Mouse (Mus musculus) embryonic facial prominence, embryonic 13.5 days (tissue): ENCODE measurements around the gene H2al1a. TPM values are rescaled to one million over a fixed set of nuclear protein-coding genes. Genes with fewer than 3 reads are reported as not detected.
"Not testable (repeated sequence)": the region's sequence is repeated elsewhere in the genome, so short reads cannot be mapped to it uniquely, and the experiment has no call there.

Source experiments
- ATAC-seq: fragments of 200-750 bp; cut with Nextera tagmentation; 2 replicates; pipeline ENCODE4 v1.8.0; 2017; ENCODE audit warnings: low read depth; ENCODE audit not compliant: insufficient number of reproducible peaks, insufficient read depth, low FRiP score, low TSS enrichment
- H3K27ac ChIP-seq: fragments of 300-500 bp; sonication (generic); 2 replicates; pipeline ENCODE4 v1.5.1; 2015; ENCODE audit warnings: moderate library complexity, mild to moderate bottlenecking, inconsistent platforms
- H3K27me3 ChIP-seq: fragments of 300-500 bp; sonication (generic); 2 replicates; pipeline ENCODE4 v1.6.1; 2015; ENCODE audit warnings: mild to moderate bottlenecking, inconsistent platforms
- H3K36me3 ChIP-seq: fragments of 300-500 bp; sonication (generic); 2 replicates; pipeline ENCODE4 v1.6.1; 2015; ENCODE audit warnings: mild to moderate bottlenecking, inconsistent platforms
- H3K4me1 ChIP-seq: fragments of 300-500 bp; sonication (generic); 2 replicates; pipeline ENCODE4 v1.6.1; 2015; ENCODE audit warnings: inconsistent platforms
- H3K4me2 ChIP-seq: fragments of 300-500 bp; sonication (generic); 2 replicates; pipeline ENCODE4 v1.6.1; 2015; ENCODE audit warnings: moderate library complexity, mild to moderate bottlenecking, inconsistent platforms
- H3K4me3 ChIP-seq: fragments of 300-500 bp; sonication (generic); 2 replicates; pipeline ENCODE4 v1.5.1; 2015; ENCODE audit warnings: mild to moderate bottlenecking, inconsistent platforms
- H3K9ac ChIP-seq: fragments of 300-500 bp; sonication (generic); 2 replicates; pipeline ENCODE4 v1.6.1; 2015; ENCODE audit warnings: mild to moderate bottlenecking, inconsistent platforms
- H3K9me3 ChIP-seq: fragments of 300-500 bp; sonication (generic); 2 replicates; pipeline ENCODE4 v1.6.1; 2016; ENCODE audit warnings: inconsistent platforms
- WGBS: fragments of 180-500 bp; shearing (Covaris S2); methylation state at CpG from one replicate; pipeline ENCODE4 v1.1.7; 2015; ENCODE audit warnings: mixed read lengths; 5-methylcytosine and 5-hydroxymethylcytosine counted together
- polyA plus RNA-seq: library from polyadenylated mRNA; unstranded; fragments of >200 nt; fragmentation: Nextera tagmentation; extraction: Ambion mirVana; gene quantifications from 2 replicates; pipeline ENCODE4 v1.2.1, GENCODE M21; 2015

H2al1a gene
- polyA plus RNA-seq, 1 experiment from 2014 or later: not detected

DNA sequence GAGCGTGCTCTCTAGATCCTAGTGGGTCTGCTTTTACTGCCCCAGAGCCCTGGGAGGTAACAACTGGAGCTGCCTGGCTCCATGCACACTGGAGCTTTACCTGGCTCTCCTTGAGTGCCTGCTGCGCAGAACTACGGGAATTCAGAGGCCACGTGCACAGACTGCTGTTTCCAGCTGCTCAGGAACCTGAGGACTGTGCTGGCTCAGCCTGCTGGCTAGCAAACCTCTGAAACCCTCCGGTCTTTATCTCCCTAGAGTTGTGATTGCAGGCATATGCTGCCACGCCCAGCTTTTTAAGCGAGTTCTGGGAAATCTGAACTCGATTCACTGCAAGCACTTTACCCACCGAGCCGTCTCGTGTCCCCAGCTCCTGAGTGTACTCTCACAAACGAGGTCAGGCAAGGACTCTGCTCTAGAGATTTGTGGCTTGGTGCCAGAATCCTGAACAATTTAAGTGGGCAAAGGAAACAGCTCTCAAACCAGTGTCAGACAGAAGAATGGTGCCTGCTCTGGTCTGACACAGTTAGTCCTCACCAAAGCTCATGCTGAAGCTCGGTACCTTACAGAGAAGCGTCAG is 10.7 kb upstream of the H2al1a start:
- Histone ChIP-seq H3K9me3 (no peaks in the 10 kb centered on the region), H3K27ac (no peak overlapping the region), H3K4me2 (no peak overlapping the region), H3K36me3 (no peaks in the 10 kb centered on the region), H3K27me3 (peaks cover 49% of the 10 kb centered on the region), H3K4me1 (no peaks in the 10 kb centered on the region), H3K4me3 (no peak overlapping the region), H3K9ac (no peak overlapping the region)
- 65% methylated on average over 14 of the region's 14 CpGs for WGBS
- ATAC-seq: no peak

DNA sequence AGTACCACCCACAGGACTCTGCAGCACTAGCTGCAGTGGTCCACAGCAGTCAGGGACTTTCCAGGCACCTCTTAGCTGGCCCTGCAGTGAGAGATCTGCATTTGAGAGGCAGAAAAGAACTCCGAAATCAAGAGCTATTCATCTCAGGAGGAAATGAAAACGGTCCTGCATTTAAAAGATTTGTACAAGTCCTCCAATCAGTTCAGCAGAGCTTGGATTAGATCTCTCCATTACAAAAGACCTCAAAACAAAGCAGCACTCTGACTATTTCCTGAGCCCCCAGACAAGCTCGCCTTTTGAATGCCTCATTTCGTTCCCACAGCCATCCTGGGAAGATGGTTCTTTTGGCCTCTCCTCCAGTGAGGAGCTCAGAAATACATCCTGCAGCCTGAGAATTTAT is 9.8 kb upstream of the H2al1a start:
- Histone ChIP-seq H3K4me1 (no peaks in the 10 kb centered on the region), H3K4me2 (no peak overlapping the region), H3K36me3 (no peaks in the 10 kb centered on the region), H3K27me3 (peaks cover 55% of the 10 kb centered on the region), H3K9me3 (no peaks in the 10 kb centered on the region), H3K4me3 (no peak overlapping the region), H3K27ac (no peak overlapping the region), H3K9ac (no peak overlapping the region)
- no peak for ATAC-seq
- 62% methylated on average over 4 of the region's 4 CpGs for WGBS

GRCm38 (mm10) chrX:11302132-11302531 is 3.1 kb downstream of the H2al1a start, which contains the start of gene H2al1b:
TSS of gene H2al1b (plus strand) at chrX:11302432.
- not testable (repeated sequence) for H3K27ac ChIP-seq, ATAC-seq, H3K9ac ChIP-seq, H3K36me3 ChIP-seq, H3K9me3 ChIP-seq, H3K27me3 ChIP-seq, H3K4me2 ChIP-seq, H3K4me3 ChIP-seq, H3K4me1 ChIP-seq
- 92% methylated on average over 1 of the region's 3 CpGs for WGBS

GRCm38 (mm10) chrX:11305355-11305754 is 6.3 kb downstream of the H2al1a start, which contains the start of gene H2al1c:
TSS of gene H2al1c (plus strand) at chrX:11305655.
- H3K27me3 ChIP-seq, H3K9me3 ChIP-seq, H3K27ac ChIP-seq, H3K36me3 ChIP-seq, H3K4me2 ChIP-seq, H3K4me1 ChIP-seq, H3K9ac ChIP-seq, H3K4me3 ChIP-seq, ATAC-seq: not testable (repeated sequence)
- WGBS: 85% methylated on average over 2 of the region's 6 CpGs

DNA sequence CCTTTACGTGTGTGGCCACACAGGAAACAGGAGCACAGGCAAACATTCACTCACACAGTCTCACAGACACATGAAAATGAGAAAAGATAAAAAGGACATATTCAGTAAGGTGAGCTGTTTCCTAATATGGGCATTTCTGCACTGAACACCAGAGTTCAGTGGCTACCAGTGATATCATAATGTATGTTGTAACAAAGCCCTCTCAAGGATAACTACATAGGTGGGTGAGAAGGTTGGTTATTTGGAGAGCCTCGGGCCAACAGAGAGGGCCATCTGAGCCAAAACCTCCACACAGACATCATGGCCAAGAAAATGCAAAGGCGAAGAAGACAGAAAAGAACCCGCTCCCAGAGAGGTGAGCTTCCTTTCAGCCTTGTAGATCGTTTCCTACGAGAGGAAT is 9.5 kb downstream of the H2al1a start, which contains the start of gene H2al1d:
Gene H2al1d (plus strand): TSS at position 301 of the 400 bp plus-strand sequence.
- not testable (repeated sequence) for H3K4me2 ChIP-seq, H3K4me3 ChIP-seq, H3K9ac ChIP-seq, ATAC-seq, H3K4me1 ChIP-seq, H3K27ac ChIP-seq, H3K36me3 ChIP-seq, H3K27me3 ChIP-seq, H3K9me3 ChIP-seq
- WGBS: no CpG with 5 or more reads among the region's 6 CpGs

- H3K27ac ChIP-seq, H3K9me3 ChIP-seq, ATAC-seq, H3K4me1 ChIP-seq, H3K9ac ChIP-seq, H3K27me3 ChIP-seq, H3K36me3 ChIP-seq, H3K4me2 ChIP-seq, H3K4me3 ChIP-seq: not testable (repeated sequence)
- WGBS: no CpG with 5 or more reads among the region's 3 CpGs
Measured at GRCm38 (mm10) chrX:11311634-11312033, 12.6 kb downstream of the H2al1a start, which contains the start of gene H2al1e. TSS of gene H2al1e (plus strand) at chrX:11311934.

GRCm38 (mm10) chrX:11314858-11315257 is 15.8 kb downstream of the H2al1a start, which contains the start of gene H2al1f:
TSS of gene H2al1f (plus strand) at chrX:11315158.
- H3K36me3 ChIP-seq, H3K4me3 ChIP-seq, H3K4me2 ChIP-seq, H3K4me1 ChIP-seq, H3K27ac ChIP-seq, ATAC-seq, H3K9me3 ChIP-seq, H3K27me3 ChIP-seq, H3K9ac ChIP-seq: not testable (repeated sequence)
- WGBS: no CpG with 5 or more reads among the region's 6 CpGs

DNA sequence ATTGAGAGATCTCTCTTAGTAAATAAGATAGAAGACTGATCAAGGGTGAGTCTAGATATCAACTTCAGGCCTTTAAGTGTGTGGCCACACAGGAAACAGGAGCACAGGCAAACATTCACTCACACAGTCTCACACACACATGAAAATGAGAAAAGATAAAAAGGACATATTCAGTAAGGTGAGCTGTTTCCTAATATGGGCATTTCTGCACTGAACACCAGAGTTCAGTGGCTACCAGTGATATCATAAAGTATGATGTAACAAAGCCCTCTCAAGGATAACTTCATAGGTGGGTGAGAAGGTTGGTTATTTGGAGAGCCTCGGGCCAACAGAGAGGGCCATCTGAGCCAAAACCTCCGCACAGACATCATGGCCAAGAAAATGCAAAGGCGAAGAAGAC is 18.9 kb downstream of the H2al1a start, which contains the start of gene H2al1g:
Gene H2al1g (plus strand): TSS at position 301 of the 400 bp plus-strand sequence.
- H3K4me1 ChIP-seq, H3K36me3 ChIP-seq, H3K27ac ChIP-seq, H3K27me3 ChIP-seq, H3K4me2 ChIP-seq, ATAC-seq, H3K4me3 ChIP-seq, H3K9ac ChIP-seq, H3K9me3 ChIP-seq: not testable (repeated sequence)
- no CpG with 5 or more reads among the region's 3 CpGs for WGBS

- not testable (repeated sequence) for H3K27ac ChIP-seq, H3K4me3 ChIP-seq, H3K9ac ChIP-seq, H3K36me3 ChIP-seq, H3K4me2 ChIP-seq, H3K9me3 ChIP-seq, ATAC-seq, H3K4me1 ChIP-seq, H3K27me3 ChIP-seq
- WGBS: no CpG with 5 or more reads among the region's 6 CpGs
Measured at GRCm38 (mm10) chrX:11321192-11321591, 22.1 kb downstream of the H2al1a start, which contains the start of gene H2al1h. TSS of gene H2al1h (plus strand) at chrX:11321492.

- H3K4me2 ChIP-seq, ATAC-seq, H3K27me3 ChIP-seq, H3K36me3 ChIP-seq, H3K27ac ChIP-seq, H3K9ac ChIP-seq, H3K9me3 ChIP-seq, H3K4me1 ChIP-seq, H3K4me3 ChIP-seq: not testable (repeated sequence)
- no CpG with 5 or more reads among the region's 5 CpGs for WGBS
Measured at GRCm38 (mm10) chrX:11324359-11324758, 25.3 kb downstream of the H2al1a start, which contains the start of gene H2al1i. TSS of gene H2al1i (plus strand) at chrX:11324659.

DNA sequence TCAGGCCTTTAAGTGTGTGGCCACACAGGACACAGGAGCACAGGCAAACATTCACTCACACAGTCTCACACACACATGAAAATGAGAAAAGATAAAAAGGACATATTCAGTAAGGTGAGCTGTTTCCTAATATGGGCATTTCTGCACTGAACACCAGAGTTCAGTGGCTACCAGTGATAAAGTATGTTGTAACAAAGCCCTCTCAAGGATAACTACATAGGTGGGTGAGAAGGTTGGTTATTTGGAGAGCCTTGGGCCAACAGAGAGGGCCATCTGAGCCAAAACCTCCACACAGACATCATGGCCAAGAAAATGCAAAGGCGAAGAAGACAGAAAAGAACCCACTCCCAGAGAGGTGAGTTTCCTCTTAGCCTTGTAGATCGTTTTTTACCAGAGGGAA is 28.5 kb downstream of the H2al1a start, which contains the start of gene H2al1j:
Gene H2al1j (plus strand): TSS at position 301 of the 400 bp plus-strand sequence.
- not testable (repeated sequence) for H3K27ac ChIP-seq, ATAC-seq, H3K36me3 ChIP-seq, H3K9me3 ChIP-seq, H3K4me3 ChIP-seq, H3K9ac ChIP-seq, H3K4me2 ChIP-seq, H3K4me1 ChIP-seq
- 90% methylated on average over 2 of the region's 2 CpGs for WGBS
- 0 out of 2 replicates have a peak, but pooled peaks cover 12% of the 10 kb centered on the region for H3K27me3 ChIP-seq

- Histone ChIP-seq H3K36me3 (no peaks in the 10 kb centered on the region), H3K27me3 (peaks cover 44% of the 10 kb centered on the region), H3K9me3 (no peaks in the 10 kb centered on the region), H3K4me3 (no peak overlapping the region), H3K9ac (no peak overlapping the region), H3K4me1 (peaks cover 18% of the 10 kb centered on the region), H3K27ac (no peak overlapping the region), H3K4me2 (peak overlapping the region; percentile 33)
- ATAC-seq: no peak
- WGBS: 37% methylated on average over 9 of the region's 9 CpGs
Measured at GRCm38 (mm10) chrX:11345762-11346161, 46.7 kb downstream of the H2al1a start.
